Mouse (Mus musculus) midbrain, embryonic 12.5 days (tissue): ENCODE results near the gene Gm14308. TPM values are rescaled to one million over a fixed set of nuclear protein-coding genes. Genes with fewer than 3 reads are reported as not detected.
"Not testable (repeated sequence)": the region's sequence is repeated elsewhere in the genome, so short reads cannot be mapped to it uniquely, and the experiment has no call there.

Experiments
- ATAC-seq: fragments of 200-750 bp; cut with Nextera tagmentation; 2 replicates; pipeline ENCODE4 v1.8.0; 2017; ENCODE audit warnings: low read depth, moderate TSS enrichment, moderate library complexity; ENCODE audit not compliant: low FRiP score
- H3K27ac ChIP-seq: fragments of 300-500 bp; sonication (generic); replicated peaks from 2 replicates; pipeline ENCODE4 v1.5.1; 2016; ENCODE audit warnings: mild to moderate bottlenecking
- H3K27me3 ChIP-seq: fragments of 300-500 bp; sonication (generic); 2 replicates; pipeline ENCODE4 v1.6.1; 2016; ENCODE audit warnings: mild to moderate bottlenecking
- H3K36me3 ChIP-seq: fragments of 300-500 bp; sonication (generic); 2 replicates; pipeline ENCODE4 v1.6.1; 2016
- H3K4me1 ChIP-seq: fragments of 300-500 bp; sonication (generic); 2 replicates; pipeline ENCODE4 v1.6.1; 2016
- H3K4me2 ChIP-seq: fragments of 300-500 bp; sonication (generic); replicated peaks from 2 replicates; pipeline ENCODE4 v1.6.1; 2016; ENCODE audit warnings: mild to moderate bottlenecking, moderate library complexity
- H3K4me3 ChIP-seq: fragments of 300-500 bp; sonication (generic); 2 replicates; pipeline ENCODE4 v1.5.1; 2016; ENCODE audit warnings: mild to moderate bottlenecking
- H3K9ac ChIP-seq: fragments of 300-500 bp; sonication (generic); replicated peaks from 2 replicates; pipeline ENCODE4 v1.6.1; 2016; ENCODE audit warnings: mild to moderate bottlenecking, moderate library complexity
- H3K9me3 ChIP-seq: fragments of 300-500 bp; sonication (generic); 2 replicates; pipeline ENCODE4 v1.6.1; 2016; ENCODE audit warnings: mild to moderate bottlenecking
- WGBS: fragments of 180-500 bp; shearing (Covaris S2); methylation state at CpG from one replicate; pipeline ENCODE4 v1.1.7; 2016; 5-methylcytosine and 5-hydroxymethylcytosine counted together
- polyA plus RNA-seq: library from polyadenylated mRNA; unstranded; fragments of >200 nt; fragmentation: Nextera tagmentation; extraction: Ambion mirVana; gene quantifications from 2 replicates; pipeline ENCODE4 v1.2.1, GENCODE M21; 2016

Gm14308 gene
- 18.3 and 34.1 TPM in 2 replicates for polyA plus RNA-seq

DNA sequence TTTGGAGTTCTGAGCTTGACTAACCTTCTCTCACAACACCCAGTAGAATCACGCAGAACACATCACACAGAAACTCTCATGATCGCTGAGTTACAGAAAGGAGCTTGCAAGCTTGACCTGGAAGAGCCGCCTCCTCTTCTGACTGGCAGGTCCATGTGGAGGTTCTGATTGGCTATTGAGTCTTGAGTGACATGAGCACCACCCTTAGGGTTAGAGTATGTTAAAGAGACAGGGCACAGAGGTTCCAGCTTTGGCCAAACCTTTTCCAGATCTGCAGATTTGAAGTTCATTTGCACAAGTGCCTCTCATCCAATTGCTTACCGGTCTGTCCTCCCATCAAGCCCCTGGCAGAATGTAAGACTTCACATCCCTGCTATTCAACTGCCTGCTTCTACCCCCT is at the start of gene Gm14308:
Gm14308 (minus strand) TSS at position 101 of the 400 bp plus-strand sequence.
- H3K4me2 ChIP-seq, H3K4me3 ChIP-seq, H3K36me3 ChIP-seq, H3K27me3 ChIP-seq, H3K27ac ChIP-seq, H3K9me3 ChIP-seq, H3K9ac ChIP-seq, H3K4me1 ChIP-seq, ATAC-seq: not testable (repeated sequence)
- WGBS: no CpG with 5 or more reads among the region's 4 CpGs

DNA sequence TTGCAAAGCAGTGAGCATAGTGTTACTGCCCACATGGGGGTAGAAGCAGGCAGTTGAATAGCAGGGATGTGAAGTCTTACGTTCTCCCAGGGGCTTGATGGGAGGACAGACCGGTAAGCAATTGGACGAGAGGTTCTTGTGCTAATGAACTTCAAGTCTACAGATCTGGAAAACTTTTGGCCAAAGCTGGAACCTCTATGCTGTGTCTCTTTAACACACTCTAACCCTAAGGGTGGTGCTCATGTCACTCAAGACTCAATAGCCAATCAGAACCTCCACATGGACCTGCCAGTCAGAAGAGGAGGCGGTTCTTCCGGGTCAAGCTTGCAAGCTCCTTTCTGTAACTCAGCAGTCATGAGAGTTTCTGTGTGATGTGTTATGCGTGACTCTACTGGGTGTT is 34.1 kb upstream of the Gm14308 start, which contains the start of gene Zfp973:
Zfp973 (plus strand) TSS at position 301 of the 400 bp plus-strand sequence.
- H3K27me3 ChIP-seq, ATAC-seq, H3K4me2 ChIP-seq, H3K36me3 ChIP-seq, H3K27ac ChIP-seq, H3K4me1 ChIP-seq, H3K9me3 ChIP-seq, H3K4me3 ChIP-seq, H3K9ac ChIP-seq: not testable (repeated sequence)
- WGBS: no CpG with 5 or more reads among the region's 6 CpGs

Other genes starting within 250 kb of the Gm14308 start
- gene Gm14435, start 212.8 kb downstream of the Gm14308 start, polyA plus RNA-seq: 8.8 and 8.9 TPM in 2 replicates
- 4.9 and 23.7 TPM in 2 replicates for gene Gm14434, start 149.6 kb downstream of the Gm14308 start, polyA plus RNA-seq
- not detected in 2 replicates for gene Zfp967, start 115.3 kb downstream of the Gm14308 start, polyA plus RNA-seq
- gene Zfp973, start 34.2 kb upstream of the Gm14308 start, polyA plus RNA-seq: 9.0 and 9.1 TPM in 2 replicates
- gene Gm14305, start 72.0 kb upstream of the Gm14308 start, polyA plus RNA-seq: 26.1 and 32.1 TPM in 2 replicates
- gene Gm14295, start 162.3 kb upstream of the Gm14308 start, polyA plus RNA-seq: 9.1 and 11.4 TPM in 2 replicates
- gene Gm14408, start 194.8 kb upstream of the Gm14308 start, polyA plus RNA-seq: not detected in 2 replicates